Mouse (Mus musculus) kidney, adult 2 months (tissue): Measurements from ENCODE around the gene Prkci.

Experiments
- CTCF ChIP-seq: fragments of 200-500 bp; conservative IDR thresholded peaks from 2 replicates; pipeline ENCODE4 v1.5.1; 2011; ENCODE audit warnings: low read depth, mild to moderate bottlenecking, control low read depth, low read length, moderate library complexity, mixed read lengths; ENCODE audit not compliant: insufficient read depth, insufficient read length
- POLR2A ChIP-seq: fragments of 200-500 bp; IDR thresholded peaks from one replicate; pipeline ENCODE4 v1.6.1; 2011; ENCODE audit warnings: low read depth, low read length, control low read depth

DNA sequence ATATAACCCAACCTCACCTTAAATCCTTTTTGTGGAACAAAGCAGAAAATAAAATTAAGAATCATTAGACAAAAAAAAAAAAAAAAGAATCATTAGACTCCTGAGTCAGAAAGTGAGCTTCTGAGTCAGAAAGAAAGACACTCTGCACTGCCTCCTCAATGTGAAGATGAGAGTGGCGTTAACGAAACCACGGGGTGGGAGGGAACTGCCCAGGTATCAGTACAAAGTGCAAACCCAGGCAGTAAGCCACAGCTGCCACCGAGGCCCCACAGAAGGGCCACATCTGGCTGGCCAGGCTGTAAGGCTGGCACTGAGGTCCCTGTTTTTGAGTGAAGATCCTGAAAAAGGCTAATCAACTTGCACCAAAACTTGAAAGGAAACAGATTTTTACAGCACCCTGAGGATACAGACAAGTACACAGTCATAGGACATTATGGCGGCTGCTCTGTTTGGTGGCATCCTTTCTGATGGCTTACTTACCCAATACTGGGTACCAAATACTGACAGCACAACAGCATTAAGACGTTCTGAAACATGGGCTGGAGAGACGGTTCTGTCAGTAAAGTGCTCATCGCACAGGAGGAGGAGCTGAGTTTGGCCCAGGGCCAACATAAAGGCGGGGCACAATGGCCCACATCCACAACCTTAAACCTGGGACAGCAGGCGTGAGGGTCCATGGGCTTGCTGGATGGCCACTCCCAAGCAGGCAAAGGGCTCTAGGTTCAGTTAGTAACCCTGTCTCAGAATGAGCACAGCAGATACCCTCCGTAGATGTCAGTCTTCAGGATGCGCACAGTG lies 43.1 kb upstream of the Prkci start:
- TF ChIP-seq CTCF: no peak
- no peak for TF ChIP-seq POLR2A
